Mouse (Mus musculus): Measurements from ENCODE around the gene Krtap4-16. TPM values are rescaled to one million over a fixed set of nuclear protein-coding genes. Genes with fewer than 3 reads are reported as not detected.
"Not testable (repeated sequence)": the region's sequence is repeated elsewhere in the genome, so short reads cannot be mapped to it uniquely, and the experiment has no call there.

Krtap4-16 gene
- not detected for total RNA-seq (2021)

- no peak for DNase-seq
- intact Hi-C loops (cut with DNase I): no loop called here
Measured at GRCm38 (mm10) chr11:99851508-99851907, at the start of gene Krtap4-16. Gene Krtap4-16, minus strand, starts transcription at chr11:99851608.

GRCm38 (mm10) chr11:99878887-99879286 lies 27.5 kb upstream of the Krtap4-16 start, which contains the start of gene Gm11567:
Gene Gm11567, plus strand, starts transcription at chr11:99879187.
- DNase-seq; intact Hi-C loops (cut with DNase I): not testable (repeated sequence)

- intact Hi-C loops (cut with DNase I); DNase-seq: not testable (repeated sequence)
Measured at GRCm38 (mm10) chr11:99873089-99873488, 21.7 kb upstream of the Krtap4-16 start, which contains the start of gene Krtap9-1. Gene Krtap9-1, plus strand, starts transcription at chr11:99873389.

GRCm38 (mm10) chr11:99864176-99864575 lies 12.8 kb upstream of the Krtap4-16 start, which contains the start of gene Gm11559:
Gene Gm11559, plus strand, starts transcription at chr11:99864476.
- intact Hi-C loops (cut with DNase I); DNase-seq: not testable (repeated sequence)

- DNase-seq: no peak
- intact Hi-C loops (cut with DNase I): no loop called here
Measured at GRCm38 (mm10) chr11:99858761-99859160, 7.4 kb upstream of the Krtap4-16 start.

- no peak for DNase-seq
- intact Hi-C loops (cut with DNase I): no loop called here
Measured at GRCm38 (mm10) chr11:99857617-99858016, 6.2 kb upstream of the Krtap4-16 start, which contains the start of gene Gm11568. Gene Gm11568, plus strand, starts transcription at chr11:99857917.

GRCm38 (mm10) chr11:99854121-99854520 lies 2.7 kb upstream of the Krtap4-16 start:
- intact Hi-C loops (cut with DNase I): no loop called here

GRCm38 (mm10) chr11:99846746-99847145 lies 4.7 kb downstream of the Krtap4-16 start:
- intact Hi-C loops (cut with DNase I): no loop called here
- DNase-seq: no peak

More at GRCm38 (mm10) chr11:99854121-99854520, 2.7 kb upstream of the Krtap4-16 start:
- DNase-seq: no peak

- intact Hi-C loops (cut with DNase I): no loop called here
- no peak for DNase-seq
Measured at GRCm38 (mm10) chr11:99842185-99842584, 9.2 kb downstream of the Krtap4-16 start.

GRCm38 (mm10) chr11:99837966-99838365 lies 13.4 kb downstream of the Krtap4-16 start, which contains the start of gene 2300003K06Rik:
Gene 2300003K06Rik, minus strand, starts transcription at chr11:99838066.
- no peak for DNase-seq
- intact Hi-C loops (cut with DNase I): no loop called here

- DNase-seq; intact Hi-C loops (cut with DNase I): not testable (repeated sequence)
Measured at GRCm38 (mm10) chr11:99815566-99815965, 35.8 kb downstream of the Krtap4-16 start, which contains the start of gene Gm11564. Gene Gm11564, minus strand, starts transcription at chr11:99815666.

GRCm38 (mm10) chr11:99809792-99810191 lies 41.6 kb downstream of the Krtap4-16 start, which contains the start of gene Krtap4-13:
Gene Krtap4-13, minus strand, starts transcription at chr11:99809892.
- intact Hi-C loops (cut with DNase I); DNase-seq: not testable (repeated sequence)

- DNase-seq; intact Hi-C loops (cut with DNase I): not testable (repeated sequence)
Measured at GRCm38 (mm10) chr11:99804346-99804745, 47.1 kb downstream of the Krtap4-16 start, which contains the start of gene Gm11554. Gene Gm11554, minus strand, starts transcription at chr11:99804446.

Other genes starting within 250 kb of the Krtap4-16 start
- not detected for gene Gm11938, start 248.3 kb downstream of the Krtap4-16 start, total RNA-seq (2021)
- gene Gm11937, start 241.4 kb downstream of the Krtap4-16 start, total RNA-seq (2021): not detected
- not detected for gene Krtap2-4, start 236.8 kb downstream of the Krtap4-16 start, total RNA-seq (2021)
- gene Gm11562, start 231.2 kb downstream of the Krtap4-16 start, total RNA-seq (2021): not detected
- not detected for gene Krtap4-1, start 223.4 kb downstream of the Krtap4-16 start, total RNA-seq (2021)
- gene Krtap4-2, start 216.5 kb downstream of the Krtap4-16 start, total RNA-seq (2021): not detected
- gene Krtap4-7, start 207.5 kb downstream of the Krtap4-16 start, total RNA-seq (2021): not detected
- not detected for gene Gm11555, start 201.4 kb downstream of the Krtap4-16 start, total RNA-seq (2021)
- gene Gm11563, start 192.6 kb downstream of the Krtap4-16 start, total RNA-seq (2021): not detected
- not detected for gene Krtap4-6, start 185.6 kb downstream of the Krtap4-16 start, total RNA-seq (2021)
- not detected for gene Gm14190, start 160.9 kb downstream of the Krtap4-16 start, total RNA-seq (2021)
- not detected for gene Gm14180, start 117.3 kb downstream of the Krtap4-16 start, total RNA-seq (2021)
- gene Gm11595, start 78.7 kb downstream of the Krtap4-16 start, total RNA-seq (2021): not detected
- gene Krtap4-8, start 70.9 kb downstream of the Krtap4-16 start, total RNA-seq (2021): not detected
- gene Krtap4-9, start 66.4 kb downstream of the Krtap4-16 start, total RNA-seq (2021): not detected
- not detected for gene Gm11596, start 58.1 kb downstream of the Krtap4-16 start, total RNA-seq (2021)
- not detected for gene Gm11569, start 52.7 kb downstream of the Krtap4-16 start, total RNA-seq (2021)
- gene Gm11554, start 47.2 kb downstream of the Krtap4-16 start, total RNA-seq (2021): not detected
- not detected for gene Krtap4-13, start 41.7 kb downstream of the Krtap4-16 start, total RNA-seq (2021)
- not detected for gene Gm11564, start 35.9 kb downstream of the Krtap4-16 start, total RNA-seq (2021)
- gene 2300003K06Rik, start 13.5 kb downstream of the Krtap4-16 start, total RNA-seq (2021): not detected
- not detected for gene Gm11568, start 6.3 kb upstream of the Krtap4-16 start, total RNA-seq (2021)
- not detected for gene Gm11559, start 12.9 kb upstream of the Krtap4-16 start, total RNA-seq (2021)
- gene Krtap9-1, start 21.8 kb upstream of the Krtap4-16 start, total RNA-seq (2021): not detected
- not detected for gene Gm11567, start 27.6 kb upstream of the Krtap4-16 start, total RNA-seq (2021)
- gene Krtap31-1, start 56.3 kb upstream of the Krtap4-16 start, total RNA-seq (2021): not detected
- gene Gm11565, start 63.1 kb upstream of the Krtap4-16 start, total RNA-seq (2021): not detected
- not detected for gene Krtap31-2, start 84.7 kb upstream of the Krtap4-16 start, total RNA-seq (2021)
- not detected for gene Krtap9-5, start 96.9 kb upstream of the Krtap4-16 start, total RNA-seq (2021)
- not detected for gene Krtap29-1, start 127.4 kb upstream of the Krtap4-16 start, total RNA-seq (2021)
- gene Krtap16-1, start 135.0 kb upstream of the Krtap4-16 start, total RNA-seq (2021): not detected
- not detected for gene Krtap17-1, start 142.4 kb upstream of the Krtap4-16 start, total RNA-seq (2021)
- not detected for gene Krt33a, start 164.6 kb upstream of the Krtap4-16 start, total RNA-seq (2021)
- gene Krt33b, start 178.3 kb upstream of the Krtap4-16 start, total RNA-seq (2021): not detected
- not detected for gene Krt34, start 189.9 kb upstream of the Krtap4-16 start, total RNA-seq (2021)
- gene Krt31, start 198.9 kb upstream of the Krtap4-16 start, total RNA-seq (2021): not detected
- gene Krt32, start 236.6 kb upstream of the Krtap4-16 start, total RNA-seq (2021): not detected
- gene Krt35, start 244.6 kb upstream of the Krtap4-16 start, total RNA-seq (2021): not detected

Measured in heart, postnatal 10 days (tissue).